Mouse (Mus musculus) MEL (cell line): ENCODE measurements around the gene Tmprss7.

Source experiments
- CTCF ChIP-seq, 3 experiments: IDR thresholded peaks in 2 of 3; conservative IDR thresholded peaks in 1 of 3; 2 replicates each; pipeline ENCODE4 v1.5.1; 2011 to 2012; ENCODE audit warnings: low read length in 3 of 3, low read depth in 2 of 3, mild to moderate bottlenecking in 2 of 3, improper control_type of control experiment in 1 of 3, inconsistent platforms in 1 of 3, mixed read lengths in 1 of 3, moderate library complexity in 1 of 3; ENCODE audit not compliant: control insufficient read depth in 1 of 3, insufficient read depth in 1 of 3, poor library complexity in 1 of 3, severe bottlenecking in 1 of 3
- EP300 ChIP-seq, 2 experiments: IDR thresholded peaks; 2 replicates each; pipeline ENCODE4 v1.6.1; 2011; ENCODE audit warnings: improper control_type of control experiment in 2 of 2, low read length in 2 of 2, low read depth in 1 of 2, mild to moderate bottlenecking in 1 of 2
- GABPA ChIP-seq: IDR thresholded peaks from 2 replicates; pipeline ENCODE4 v1.6.1; 2012; ENCODE audit warnings: low read depth, mild to moderate bottlenecking, inconsistent platforms, low read length, improper control_type of control experiment, moderate library complexity
- MYB ChIP-seq: IDR thresholded peaks from 2 replicates; pipeline ENCODE4 v1.6.1; 2011; ENCODE audit warnings: mild to moderate bottlenecking, low read depth, low read length, improper control_type of control experiment
- POLR2AphosphoS2 ChIP-seq: IDR thresholded peaks from 2 replicates; pipeline ENCODE4 v1.6.1; 2011; ENCODE audit warnings: low read length, improper control_type of control experiment
- TCF12 ChIP-seq: IDR thresholded peaks from 2 replicates; pipeline ENCODE4 v1.6.1; 2014; ENCODE audit warnings: low read depth, mild to moderate bottlenecking, inconsistent platforms, low read length, improper control_type of control experiment, moderate library complexity
- ZC3H11A ChIP-seq: IDR thresholded peaks from 2 replicates; pipeline ENCODE4 v1.6.1; 2012; ENCODE audit warnings: low read depth, mild to moderate bottlenecking, inconsistent platforms, low read length, improper control_type of control experiment

GRCm38 (mm10) chr16:45693558-45693957, at the start of gene Tmprss7:
- TF ChIP-seq ZC3H11A (no peak), TCF12 (no peak), CTCF (IDR thresholded peaks at IDR 0.05 in 2 of 3, conservative IDR thresholded peaks at IDR 0.05 in 1 of 3; ENCODE audit: control insufficient read depth in 1 of 3, insufficient read depth in 1 of 3, low read depth in 2 of 3, low read length in 3 of 3, poor library complexity in 1 of 3, severe bottlenecking in 1 of 3) (no peak), GABPA (no peak), EP300 (IDR thresholded peaks at IDR 0.05; ENCODE audit: low read depth in 1 of 2, low read length in 2 of 2) (no peak), POLR2AphosphoS2 (no peak), MYB (no peak)
